Mouse (Mus musculus) embryonic facial prominence, embryonic 13.5 days (tissue): ENCODE measurements around the gene Prkci. TPM values are rescaled to one million over a fixed set of nuclear protein-coding genes. Genes with fewer than 3 reads are reported as not detected.

Experiments
- ATAC-seq: fragments of 200-750 bp; cut with Nextera tagmentation; 2 replicates; pipeline ENCODE4 v1.8.0; 2017; ENCODE audit warnings: low read depth; ENCODE audit not compliant: insufficient number of reproducible peaks, insufficient read depth, low FRiP score, low TSS enrichment
- H3K27ac ChIP-seq: fragments of 300-500 bp; sonication (generic); 2 replicates; pipeline ENCODE4 v1.5.1; 2015; ENCODE audit warnings: moderate library complexity, mild to moderate bottlenecking, inconsistent platforms
- H3K27me3 ChIP-seq: fragments of 300-500 bp; sonication (generic); 2 replicates; pipeline ENCODE4 v1.6.1; 2015; ENCODE audit warnings: mild to moderate bottlenecking, inconsistent platforms
- H3K36me3 ChIP-seq: fragments of 300-500 bp; sonication (generic); 2 replicates; pipeline ENCODE4 v1.6.1; 2015; ENCODE audit warnings: mild to moderate bottlenecking, inconsistent platforms
- H3K4me1 ChIP-seq: fragments of 300-500 bp; sonication (generic); 2 replicates; pipeline ENCODE4 v1.6.1; 2015; ENCODE audit warnings: inconsistent platforms
- H3K4me2 ChIP-seq: fragments of 300-500 bp; sonication (generic); 2 replicates; pipeline ENCODE4 v1.6.1; 2015; ENCODE audit warnings: moderate library complexity, mild to moderate bottlenecking, inconsistent platforms
- H3K4me3 ChIP-seq: fragments of 300-500 bp; sonication (generic); 2 replicates; pipeline ENCODE4 v1.5.1; 2015; ENCODE audit warnings: mild to moderate bottlenecking, inconsistent platforms
- H3K9ac ChIP-seq: fragments of 300-500 bp; sonication (generic); 2 replicates; pipeline ENCODE4 v1.6.1; 2015; ENCODE audit warnings: mild to moderate bottlenecking, inconsistent platforms
- H3K9me3 ChIP-seq: fragments of 300-500 bp; sonication (generic); 2 replicates; pipeline ENCODE4 v1.6.1; 2016; ENCODE audit warnings: inconsistent platforms
- WGBS: fragments of 180-500 bp; shearing (Covaris S2); methylation state at CpG from one replicate; pipeline ENCODE4 v1.1.7; 2015; ENCODE audit warnings: mixed read lengths; 5-methylcytosine and 5-hydroxymethylcytosine counted together
- polyA plus RNA-seq: library from polyadenylated mRNA; unstranded; fragments of >200 nt; fragmentation: Nextera tagmentation; extraction: Ambion mirVana; gene quantifications from 2 replicates; pipeline ENCODE4 v1.2.1, GENCODE M21; 2015

The Prkci gene
- polyA plus RNA-seq, 1 experiment from 2014 or later, result 39.0 TPM

GRCm38 (mm10) chr3:30996688-30997014 is 1.1 kb downstream of the Prkci start:
- 3% methylated on average over 4 of the region's 4 CpGs for WGBS
- no peak for ATAC-seq
- Histone ChIP-seq H3K4me1 (peaks cover 40% of the 10 kb centered on the region), H3K36me3 (no peaks in the 10 kb centered on the region), H3K9me3 (no peaks in the 10 kb centered on the region), H3K27me3 (no peaks in the 10 kb centered on the region), H3K27ac (peak overlapping the region; percentile 85), H3K4me3 (peak overlapping the region; percentile 91), H3K4me2 (peak overlapping the region; percentile 63), H3K9ac (peak overlapping the region; percentile 87)

- 42% methylated on average over 10 of the region's 10 CpGs for WGBS
- 0 out of 2 replicates have a peak overlapping the region, but pooled peaks have one; percentile 21 for H3K9ac ChIP-seq
Observed at GRCm38 (mm10) chr3:30999401-31000017, 4.0 kb downstream of the Prkci start.

GRCm38 (mm10) chr3:31000018-31000407 is 4.5 kb downstream of the Prkci start:
- Histone ChIP-seq H3K27me3 (no peaks in the 10 kb centered on the region), H3K9me3 (no peaks in the 10 kb centered on the region), H3K4me1 (peaks cover 36% of the 10 kb centered on the region), H3K36me3 (no peaks in the 10 kb centered on the region), H3K4me3 (no peak overlapping the region), H3K9ac (0 out of 2 replicates have a peak overlapping the region, but pooled peaks have one; percentile 21), H3K4me2 (peak overlapping the region; percentile 35), H3K27ac (peak overlapping the region; percentile 78)
- WGBS, result 33% methylated on average over 4 of the region's 4 CpGs
- ATAC-seq, result no peak

More at GRCm38 (mm10) chr3:30999401-31000017, 4.0 kb downstream of the Prkci start:
- Histone ChIP-seq H3K4me2 (peak overlapping the region; percentile 35), H3K27me3 (no peaks in the 10 kb centered on the region), H3K9me3 (no peaks in the 10 kb centered on the region), H3K4me1 (peaks cover 40% of the 10 kb centered on the region), H3K36me3 (no peaks in the 10 kb centered on the region), H3K4me3 (no peak overlapping the region), H3K27ac (peak overlapping the region; percentile 78)
- no peak for ATAC-seq

GRCm38 (mm10) chr3:31001048-31001676 is 5.6 kb downstream of the Prkci start:
- no peak overlapping the region for H3K27ac ChIP-seq
- H3K9me3 ChIP-seq, result no peaks in the 10 kb centered on the region
- H3K27me3 ChIP-seq, result no peaks in the 10 kb centered on the region
- ATAC-seq, result no peak
- H3K9ac ChIP-seq, result no peak overlapping the region
- peaks cover 36% of the 10 kb centered on the region for H3K4me1 ChIP-seq
- no peak overlapping the region for H3K4me3 ChIP-seq
- 52% methylated on average over 3 of the region's 3 CpGs for whole genome bisulfite sequencing
- H3K4me2 ChIP-seq, result no peak overlapping the region
- no peaks in the 10 kb centered on the region for H3K36me3 ChIP-seq

- 85% methylated on average over 6 of the region's 6 CpGs for WGBS
- peak; percentile 62; the same call in 1 of the 2 replicates for ATAC-seq
- no peaks in the 10 kb centered on the region for H3K27me3 ChIP-seq
Observed at GRCm38 (mm10) chr3:31004320-31005209, 9.0 kb downstream of the Prkci start.

GRCm38 (mm10) chr3:31014374-31014773 is 18.8 kb downstream of the Prkci start:
- ATAC-seq, result no peak
- Histone ChIP-seq H3K27ac (no peak overlapping the region), H3K4me3 (no peak overlapping the region), H3K9ac (no peak overlapping the region), H3K4me2 (no peak overlapping the region), H3K36me3 (0 out of 2 replicates have a peak, but pooled peaks cover under 1% of the 10 kb centered on the region), H3K4me1 (peaks cover 36% of the 10 kb centered on the region), H3K9me3 (no peaks in the 10 kb centered on the region), H3K27me3 (no peaks in the 10 kb centered on the region)
- WGBS, result 58% methylated on average over 2 of the region's 2 CpGs

More at GRCm38 (mm10) chr3:31004320-31005209, 9.0 kb downstream of the Prkci start:
- Histone ChIP-seq H3K4me1 (peaks cover 13% of the 10 kb centered on the region), H3K9ac (no peak overlapping the region), H3K9me3 (no peaks in the 10 kb centered on the region), H3K4me3 (no peak overlapping the region), H3K36me3 (no peaks in the 10 kb centered on the region), H3K27ac (no peak overlapping the region), H3K4me2 (no peak overlapping the region)

GRCm38 (mm10) chr3:31015682-31016443 is 20.3 kb downstream of the Prkci start:
- Histone ChIP-seq H3K27ac (peak overlapping the region; percentile 72), H3K4me2 (no peak overlapping the region), H3K36me3 (0 out of 2 replicates have a peak, but pooled peaks cover 11% of the 10 kb centered on the region), H3K4me3 (no peak overlapping the region), H3K4me1 (peaks cover 40% of the 10 kb centered on the region), H3K9me3 (no peaks in the 10 kb centered on the region), H3K9ac (no peak overlapping the region), H3K27me3 (no peaks in the 10 kb centered on the region)
- no peak for ATAC-seq
- WGBS, result 68% methylated on average over 10 of the region's 10 CpGs

GRCm38 (mm10) chr3:31016594-31017196 is 21.1 kb downstream of the Prkci start:
- Histone ChIP-seq H3K27ac (0 out of 2 replicates have a peak overlapping the region, but pooled peaks have one; percentile 72), H3K36me3 (0 out of 2 replicates have a peak, but pooled peaks cover 11% of the 10 kb centered on the region), H3K4me2 (no peak overlapping the region), H3K4me1 (peaks cover 40% of the 10 kb centered on the region), H3K9me3 (no peaks in the 10 kb centered on the region), H3K27me3 (no peaks in the 10 kb centered on the region), H3K9ac (no peak overlapping the region), H3K4me3 (no peak overlapping the region)
- ATAC-seq, result no peak
- 28% methylated on average over 9 of the region's 9 CpGs for WGBS

- Histone ChIP-seq H3K9me3 (no peaks in the 10 kb centered on the region), H3K27ac (no peak overlapping the region), H3K9ac (no peak overlapping the region), H3K4me1 (peaks cover 44% of the 10 kb centered on the region), H3K4me3 (no peak overlapping the region), H3K36me3 (0 out of 2 replicates have a peak, but pooled peaks cover 11% of the 10 kb centered on the region), H3K4me2 (no peak overlapping the region), H3K27me3 (no peaks in the 10 kb centered on the region)
- no peak for ATAC-seq
- WGBS, result 65% methylated on average over 4 of the region's 4 CpGs
Observed at GRCm38 (mm10) chr3:31017652-31018051, 22.1 kb downstream of the Prkci start.

GRCm38 (mm10) chr3:31019287-31019686 is 23.7 kb downstream of the Prkci start:
- no peak overlapping the region for H3K4me3 ChIP-seq
- H3K4me1 ChIP-seq, result peaks cover 58% of the 10 kb centered on the region
- no peak overlapping the region for H3K27ac ChIP-seq
- H3K9me3 ChIP-seq, result no peaks in the 10 kb centered on the region
- no peak overlapping the region for H3K9ac ChIP-seq
- WGBS, result 73% methylated on average over 1 of the region's 1 CpGs
- 0 out of 2 replicates have a peak, but pooled peaks cover 11% of the 10 kb centered on the region for H3K36me3 ChIP-seq
- no peak overlapping the region for H3K4me2 ChIP-seq
- ATAC-seq, result no peak
- H3K27me3 ChIP-seq, result no peaks in the 10 kb centered on the region
